Mouse (Mus musculus) spleen, adult 2 months (tissue): ENCODE results near the gene Upp2. TPM values are rescaled to one million over a fixed set of nuclear protein-coding genes. Genes with fewer than 3 reads are reported as not detected.

Experiments used
- DNase-seq, 2 experiments: peaks; one replicate each; pipeline versions ENCODE4 v3.0.0 to v3.0.0-alpha.2; 2012 to 2021; ENCODE audit warnings: low spot score in 2 of 2, low read depth in 1 of 2
- H3K27ac ChIP-seq: fragments of 200-500 bp; 2 replicates; pipeline ENCODE4 v1.5.1; 2012; ENCODE audit warnings: low read length, inconsistent platforms; ENCODE audit not compliant: insufficient read depth
- H3K27me3 ChIP-seq: fragments of 200-500 bp; 2 replicates; pipeline ENCODE4 v1.6.1; 2012; ENCODE audit warnings: mild to moderate bottlenecking, moderate library complexity, low read length, inconsistent platforms; ENCODE audit not compliant: control insufficient read depth, insufficient read depth
- H3K36me3 ChIP-seq: fragments of 200-500 bp; 2 replicates; pipeline ENCODE4 v1.6.1; 2012; ENCODE audit warnings: mild to moderate bottlenecking, low read length, inconsistent platforms; ENCODE audit not compliant: control insufficient read depth, insufficient read depth
- H3K4me1 ChIP-seq: fragments of 200-500 bp; 2 replicates; pipeline ENCODE4 v1.6.1; 2011; ENCODE audit warnings: inconsistent platforms; ENCODE audit not compliant: control insufficient read depth, insufficient read depth, insufficient read length
- H3K4me3 ChIP-seq: fragments of 200-500 bp; 2 replicates; pipeline ENCODE4 v1.5.1; 2011; ENCODE audit warnings: mild to moderate bottlenecking, inconsistent platforms; ENCODE audit not compliant: insufficient read depth, insufficient read length; ENCODE audit errors: extremely low read depth
- CTCF ChIP-seq: fragments of 200-500 bp; IDR thresholded peaks from 2 replicates; pipeline ENCODE4 v1.5.1; 2011; ENCODE audit warnings: mild to moderate bottlenecking, inconsistent platforms; ENCODE audit not compliant: insufficient read depth, insufficient read length, insufficient replicate concordance; ENCODE audit errors: extremely low read depth
- POLR2A ChIP-seq: fragments of 200-500 bp; IDR thresholded peaks from 2 replicates; pipeline ENCODE4 v1.6.1; 2011; ENCODE audit warnings: low read depth, low read length, inconsistent platforms
- WGBS: fragments of 180-500 bp; shearing (Covaris S2); methylation state at CpG from one replicate; pipeline ENCODE4 v1.1.7; 2018; 5-methylcytosine and 5-hydroxymethylcytosine counted together
- polyA plus RNA-seq: library from polyadenylated mRNA; depleted of rRNA; stranded (reverse); fragments of >200 nt; gene quantifications from 2 replicates; pipeline ENCODE4 v1.2.3, GENCODE M21; 2012; rRNA removed

The Upp2 gene
- 1.3 and 1.4 TPM in 2 replicates for polyA plus RNA-seq

DNA sequence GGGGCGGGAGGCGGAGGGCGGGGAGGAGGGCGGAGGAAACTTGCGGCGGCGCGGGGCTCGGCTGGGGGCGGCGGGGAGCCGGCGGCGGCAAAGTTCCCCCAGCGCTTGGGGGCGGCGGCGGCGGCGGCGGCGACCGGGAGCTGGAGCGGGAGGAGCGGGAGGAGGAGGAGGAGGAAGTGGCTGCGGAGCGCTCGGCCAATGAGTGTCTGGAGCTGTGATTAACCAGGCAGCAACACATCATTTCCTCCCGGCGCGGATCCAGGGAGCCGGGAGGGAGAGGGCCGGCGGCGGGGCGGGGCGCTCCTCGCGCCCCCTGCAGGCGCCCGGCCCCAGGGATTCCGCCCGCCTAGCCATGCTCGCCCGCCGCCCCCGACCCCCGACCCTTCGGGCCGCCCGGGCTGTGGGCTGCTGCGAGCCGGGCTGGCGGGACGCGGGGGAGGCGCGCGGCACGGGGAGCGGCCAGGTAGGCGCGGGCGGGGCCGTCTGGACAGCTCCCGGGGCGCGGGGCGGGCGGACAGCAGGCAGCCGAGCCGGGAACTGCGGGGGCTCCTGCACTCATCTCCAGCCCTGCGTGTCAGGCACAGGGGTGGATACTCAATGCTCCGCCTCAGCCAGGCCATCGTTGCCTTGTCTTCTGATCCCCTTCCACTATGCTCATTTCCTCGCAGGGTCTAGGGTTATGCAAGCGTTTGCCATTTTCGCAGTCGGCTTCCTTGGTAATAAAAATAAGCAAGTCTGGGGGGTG, at the start of gene Upp2, which contains the start of gene Acvr1:
TSS of gene Upp2 (plus strand) at position 233 of the 745 bp plus-strand sequence.
TSS of gene Acvr1 (minus strand) at position 92 of the 745 bp plus-strand sequence.
- Histone ChIP-seq H3K4me3 (peak within 1 kb of the TSS; percentile 82), H3K36me3 (no peaks in the 10 kb centered on the region), H3K4me1 (no peaks in the 10 kb centered on the region), H3K27ac (peak within 1 kb of the TSS; percentile 57; the same call in 1 of the 2 replicates), H3K27me3 (peaks cover 13% of the 10 kb centered on the region)
- under 1% methylated on average over 48 of the region's 80 CpGs for WGBS
- no peak for TF ChIP-seq POLR2A
- no peak for TF ChIP-seq CTCF
- DNase-seq = peak in 1 of 2 experiments; percentile 30

- H3K36me3 ChIP-seq = no peaks in the 10 kb centered on the region
- H3K4me3 ChIP-seq = no peak overlapping the region
- no peak overlapping the region for H3K27ac ChIP-seq
- DNase-seq = no peak
- H3K27me3 ChIP-seq = no peaks in the 10 kb centered on the region
- 95% methylated on average over 1 of the region's 1 CpGs for WGBS
- TF ChIP-seq POLR2A = no peak
- no peak for TF ChIP-seq CTCF
- no peaks in the 10 kb centered on the region for H3K4me1 ChIP-seq
These were observed 48.6 kb upstream of the Upp2 start for GRCm38 (mm10) chr2:58518517-58518916.

DNA sequence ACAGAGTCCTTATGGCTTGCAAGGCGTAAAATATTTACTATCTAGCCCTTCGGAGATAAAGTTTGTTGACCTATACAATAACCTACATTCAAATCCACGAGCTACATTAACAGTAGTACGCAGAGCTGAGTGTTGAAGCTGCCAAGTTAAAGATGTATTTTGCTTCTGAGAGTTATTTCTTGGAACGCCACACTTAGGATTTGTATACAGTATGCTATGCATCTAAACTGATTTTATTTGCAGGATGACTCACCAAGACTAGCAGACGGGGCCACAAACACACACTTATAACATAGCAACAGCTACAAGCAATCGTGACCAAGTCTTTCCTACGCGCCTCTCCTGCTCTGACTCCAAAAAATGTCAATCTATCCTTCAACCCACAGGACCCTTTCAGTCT, 46.4 kb upstream of the Upp2 start:
- no peaks in the 10 kb centered on the region for H3K27me3 ChIP-seq
- H3K4me3 ChIP-seq = no peak overlapping the region
- H3K4me1 ChIP-seq = no peaks in the 10 kb centered on the region
- WGBS = 90% methylated on average over 9 of the region's 9 CpGs
- no peak for DNase-seq
- TF ChIP-seq CTCF (no peak), POLR2A (no peak)
- H3K36me3 ChIP-seq = no peaks in the 10 kb centered on the region
- no peak overlapping the region for H3K27ac ChIP-seq

DNA sequence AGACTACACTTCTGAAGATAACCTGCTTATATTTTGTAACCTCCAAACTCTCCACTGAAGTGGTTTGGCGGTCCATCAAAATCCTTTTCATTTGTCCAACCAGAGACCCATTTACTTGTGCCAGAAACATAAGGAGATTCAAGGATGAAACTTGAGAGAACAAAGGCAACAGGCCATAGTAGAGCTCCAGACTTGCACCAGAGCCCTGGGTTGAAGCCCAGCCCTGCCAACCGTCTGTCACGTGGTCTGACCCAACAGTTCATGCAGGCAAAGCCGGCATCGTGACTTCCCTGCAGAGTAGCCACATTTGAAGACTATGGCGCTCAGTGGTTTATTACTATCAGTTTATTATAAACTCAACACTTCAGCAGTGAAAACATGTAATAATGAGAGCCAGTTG, 45.5 kb upstream of the Upp2 start:
- TF ChIP-seq CTCF (no peak), POLR2A (no peak)
- 94% methylated on average over 6 of the region's 6 CpGs for WGBS
- no peak overlapping the region for H3K4me3 ChIP-seq
- no peaks in the 10 kb centered on the region for H3K27me3 ChIP-seq
- no peaks in the 10 kb centered on the region for H3K4me1 ChIP-seq
- DNase-seq = no peak
- no peaks in the 10 kb centered on the region for H3K36me3 ChIP-seq
- H3K27ac ChIP-seq = no peak overlapping the region

DNA sequence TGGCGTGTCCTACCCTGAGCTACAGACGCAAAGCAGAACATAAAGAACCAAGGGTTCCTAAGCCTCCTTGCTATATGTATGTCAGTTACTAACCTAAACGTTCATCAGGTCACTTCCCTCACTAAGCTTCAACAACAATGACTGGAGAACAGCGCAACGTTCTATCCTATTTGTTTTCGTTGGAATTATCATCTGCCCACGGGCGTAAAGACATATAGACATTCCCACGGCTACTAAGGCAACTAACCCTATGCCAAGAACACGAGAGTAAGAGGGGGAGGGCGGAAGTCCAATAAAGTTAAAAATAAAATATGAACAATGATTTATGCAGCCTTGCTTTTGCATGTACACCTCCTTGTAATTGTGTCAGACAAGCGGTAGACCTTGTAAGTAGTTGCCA, 44.0 kb upstream of the Upp2 start:
- Histone ChIP-seq H3K4me3 (no peak overlapping the region), H3K36me3 (no peaks in the 10 kb centered on the region), H3K27me3 (no peaks in the 10 kb centered on the region), H3K4me1 (no peaks in the 10 kb centered on the region), H3K27ac (no peak overlapping the region)
- TF ChIP-seq POLR2A (no peak), CTCF (no peak)
- no peak for DNase-seq
- WGBS = 89% methylated on average over 12 of the region's 12 CpGs

DNA sequence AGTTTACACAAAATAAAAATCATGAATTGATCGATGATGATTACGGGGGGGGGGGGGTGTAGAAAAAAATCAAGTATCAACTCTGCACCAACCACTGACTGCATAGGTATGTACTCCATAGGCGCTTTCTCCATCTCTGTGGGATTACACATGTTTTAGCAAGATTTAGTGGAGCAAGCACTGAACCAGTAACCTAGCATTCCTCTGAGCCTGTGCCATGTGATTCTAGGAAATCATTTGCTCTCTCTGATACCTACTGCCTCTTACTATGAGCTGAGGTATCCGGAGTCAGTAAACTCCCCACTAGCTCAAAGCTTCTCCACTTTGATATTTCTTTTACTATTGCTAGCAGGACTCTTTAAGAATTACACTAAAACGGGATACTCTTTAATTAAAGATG, 43.2 kb upstream of the Upp2 start:
- no peak for DNase-seq
- no peak overlapping the region for H3K4me3 ChIP-seq
- WGBS = 93% methylated on average over 5 of the region's 5 CpGs

GRCm38 (mm10) chr2:58524356-58524755, 42.7 kb upstream of the Upp2 start:
- H3K4me3 ChIP-seq = no peak overlapping the region
- H3K27ac ChIP-seq = no peak overlapping the region
- H3K27me3 ChIP-seq = no peaks in the 10 kb centered on the region
- H3K4me1 ChIP-seq = no peaks in the 10 kb centered on the region
- DNase-seq = no peak
- TF ChIP-seq POLR2A (no peak), CTCF (no peak)
- WGBS = 97% methylated on average over 6 of the region's 6 CpGs
- no peaks in the 10 kb centered on the region for H3K36me3 ChIP-seq

More for the DNA sequence above, 43.2 kb upstream of the Upp2 start:
- H3K4me1 ChIP-seq = no peaks in the 10 kb centered on the region
- no peaks in the 10 kb centered on the region for H3K36me3 ChIP-seq
- no peaks in the 10 kb centered on the region for H3K27me3 ChIP-seq
- no peak for TF ChIP-seq CTCF
- TF ChIP-seq POLR2A = no peak
- no peak overlapping the region for H3K27ac ChIP-seq
